Mouse (Mus musculus): ENCODE results near the gene Wdr31.

GRCm38 (mm10) chr4:62398956-62399355, 71.7 kb downstream of the Wdr31 start:
- TF ChIP-seq CTCF (IDR thresholded peaks at IDR 0.05; ENCODE audit: control insufficient read depth, insufficient read depth, insufficient read length) (no peak), MYOD1 (IDR thresholded peaks at IDR 0.05; ENCODE audit: control insufficient read depth, insufficient read length, low read depth) (no peak)
